ENCODE assay signal across 8 mouse cellular contexts in the genomic region with DNA sequence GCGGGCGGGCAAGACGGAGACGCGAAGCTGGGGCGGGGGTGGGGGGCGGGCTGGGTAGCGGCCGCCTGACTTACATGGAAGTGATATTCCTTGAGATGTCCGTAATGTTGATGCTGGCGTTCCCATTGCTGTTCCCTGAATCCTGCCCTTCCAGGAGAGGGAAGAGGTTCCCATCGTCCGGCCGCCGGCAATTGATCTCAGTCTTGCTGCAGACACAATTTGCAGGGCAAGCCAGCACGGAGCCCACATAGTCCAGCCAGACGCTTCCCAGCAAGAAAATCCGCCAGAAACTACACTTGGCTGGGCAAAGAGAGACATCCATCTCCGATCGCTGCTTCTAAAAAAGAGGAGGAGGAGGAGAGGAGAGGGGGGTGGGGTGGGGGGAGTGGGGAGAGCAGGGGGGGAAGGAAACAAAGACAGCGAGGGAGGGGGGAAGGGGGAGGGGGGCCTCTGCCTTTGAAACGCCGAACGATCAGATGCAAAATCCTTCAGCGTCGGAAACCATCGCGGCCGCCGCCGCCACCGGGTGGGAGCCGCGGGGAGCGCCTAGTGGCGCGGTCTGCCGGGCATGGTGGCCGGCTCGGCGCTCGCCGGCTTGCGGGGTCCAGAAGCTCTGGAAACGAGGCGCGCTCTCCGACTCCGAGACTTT.
DNase-seq lines count a peak whose midpoint lies in the region; ATAC-seq and TF ChIP-seq lines count a peak whose summit lies in the region.

No protein-coding gene starts in this region.

- peaks cover 4% of the 10 kb centered on the region for H3K4me1 ChIP-seq in lung, adult 2 months (ENCODE audit: control insufficient read depth, insufficient read depth, low read length)
- no peaks in the 10 kb centered on the region; the same call in 1 of the 2 replicates for H3K4me1 ChIP-seq in heart, embryonic 16.5 days (ENCODE audit: control insufficient read depth, insufficient read depth, low read length)
- no peaks in the 10 kb centered on the region for H3K4me1 ChIP-seq in liver, embryonic 16.5 days (ENCODE audit: control insufficient read depth, low read depth, low read length)

- TF ChIP-seq POLR2A in lung, adult 2 months (IDR thresholded peaks at IDR 0.05; ENCODE audit: borderline replicate concordance, extremely low read depth, low read depth, low read length) = no peak

- no peak overlapping the region for H3K4me3 ChIP-seq in lung, adult 2 months (replicated peaks; ENCODE audit: extremely low read depth, low read depth, low read length)
- H3K4me3 ChIP-seq in heart, embryonic 16.5 days (ENCODE audit: low read length) = peak overlapping the region; percentile 61
- H3K4me3 ChIP-seq in liver, embryonic 16.5 days (ENCODE audit: low read depth, low read length) = peak overlapping the region; percentile 19; the same call in 1 of the 2 replicates

- H3K27me3 ChIP-seq in heart, embryonic 16.5 days (ENCODE audit: control insufficient read depth, insufficient read depth, low read length) = peaks cover 84% of the 10 kb centered on the region
- H3K27me3 ChIP-seq in liver, embryonic 16.5 days (ENCODE audit: control insufficient read depth, insufficient read depth, low read depth, low read length) = peaks cover 63% of the 10 kb centered on the region

- peak overlapping the region; percentile 92 for H3K4me2 ChIP-seq in heart, embryonic 16.5 days (ENCODE audit: low read depth, low read length)
- peak overlapping the region; percentile 36 for H3K4me2 ChIP-seq in liver, embryonic 16.5 days (ENCODE audit: low read depth, low read length)

- no peaks in the 10 kb centered on the region for H3K36me3 ChIP-seq in heart, embryonic 16.5 days (ENCODE audit: control insufficient read depth, insufficient read depth)
- no peaks in the 10 kb centered on the region for H3K36me3 ChIP-seq in liver, embryonic 16.5 days (ENCODE audit: control insufficient read depth, insufficient read depth)

- no peak for TF ChIP-seq CTCF in lung, adult 2 months (IDR thresholded peaks at IDR 0.05; ENCODE audit: insufficient read depth, low read length)

- no peaks in the 10 kb centered on the region for H3K9me3 ChIP-seq in heart, embryonic 16.5 days (replicated peaks; ENCODE audit: control insufficient read depth, low read length)
- no peaks in the 10 kb centered on the region for H3K9me3 ChIP-seq in liver, embryonic 16.5 days (replicated peaks; ENCODE audit: control insufficient read depth, low read length)

- H3K9ac ChIP-seq in heart, embryonic 16.5 days (ENCODE audit: low read length) = peak overlapping the region; percentile 34; the same call in 1 of the 2 replicates
- no peak overlapping the region for H3K9ac ChIP-seq in liver, embryonic 16.5 days (ENCODE audit: low read depth, low read length)

- no peak for ATAC-seq in heart, embryonic 16.5 days (replicated peaks; ENCODE audit: extremely low read depth, insufficient read depth, low FRiP score)
- no peak for ATAC-seq in liver, embryonic 16.5 days (ENCODE audit: low read depth)

- H3K27ac ChIP-seq in heart, embryonic 16.5 days (ENCODE audit: low read length) = no peak overlapping the region
- H3K27ac ChIP-seq in liver, embryonic 16.5 days (ENCODE audit: low read length) = no peak overlapping the region

- DNase-seq in adrenal gland, adult (ENCODE audit: inconsistent age in 2 of 2, low spot score in 1 of 2) = peak; percentile 23 to 70
- no peak for DNase-seq in adrenal gland, adult 8-10 months
- peak; percentile 15 for DNase-seq in lung, postnatal 10 days
- no peak for DNase-seq in lung, adult 2 months
- peak; percentile 50 for DNase-seq in thymus, postnatal 0 days (ENCODE audit: low spot score)
- no peak for DNase-seq in frontal cortex, postnatal 14 days (ENCODE audit: low spot score in 2 of 2)

- under 1% methylated on average over 49 of the region's 49 CpGs for WGBS in lung, adult 2 months
- WGBS in heart, embryonic 16.5 days = under 1% methylated on average over 49 of the region's 49 CpGs
- 1% methylated on average over 49 of the region's 49 CpGs for WGBS in liver, embryonic 16.5 days (ENCODE audit: insufficient replicate concordance)

Comparison
In these comparisons a context has a peak if more than half of its experiments do, and no peak if none do; other contexts are left out.
1. DNase-seq: peak in adrenal gland, adult (2 of 2), lung, postnatal 10 days (single experiment) and thymus, postnatal 0 days (single experiment); none in adrenal gland, adult 8-10 months (single experiment), lung, adult 2 months (single experiment) and frontal cortex, postnatal 14 days (0 of 2).